Mouse (Mus musculus) neural tube, embryonic 11.5 days (tissue): Measurements from ENCODE around the gene Slc22a17. TPM values are rescaled to one million over a fixed set of nuclear protein-coding genes. Genes with fewer than 3 reads are reported as not detected.

Source experiments
- ATAC-seq: fragments of 200-750 bp; cut with Nextera tagmentation; 2 replicates; pipeline ENCODE4 v1.8.0; 2017; ENCODE audit warnings: moderate number of reproducible peaks, mild to moderate bottlenecking, moderate TSS enrichment, moderate library complexity; ENCODE audit not compliant: insufficient read depth, low FRiP score, low TSS enrichment
- DNase-seq: peaks from one replicate; pipeline ENCODE4 v3.0.0-alpha.2; 2015; ENCODE audit warnings: low spot score
- H3K27ac ChIP-seq: fragments of 300-500 bp; sonication (generic); 2 replicates; pipeline ENCODE4 v1.5.1; 2014; ENCODE audit warnings: low read depth, mild to moderate bottlenecking, low read length
- H3K27me3 ChIP-seq: fragments of 300-500 bp; sonication (generic); 2 replicates; pipeline ENCODE4 v1.6.1; 2014; ENCODE audit warnings: mild to moderate bottlenecking, low read length, mixed read lengths; ENCODE audit not compliant: control insufficient read depth, insufficient read depth
- H3K36me3 ChIP-seq: fragments of 300-500 bp; sonication (generic); 2 replicates; pipeline ENCODE4 v1.6.1; 2014; ENCODE audit warnings: mild to moderate bottlenecking, low read length, moderate library complexity, mixed read lengths; ENCODE audit not compliant: control insufficient read depth, insufficient read depth
- H3K4me1 ChIP-seq: fragments of 300-500 bp; sonication (generic); 2 replicates; pipeline ENCODE4 v1.6.1; 2014; ENCODE audit warnings: low read length, mixed read lengths; ENCODE audit not compliant: control insufficient read depth, insufficient read depth
- H3K4me2 ChIP-seq: fragments of 300-500 bp; sonication (generic); 2 replicates; pipeline ENCODE4 v1.6.1; 2014; ENCODE audit warnings: low read depth, mild to moderate bottlenecking, moderate library complexity
- H3K4me3 ChIP-seq: fragments of 300-500 bp; sonication (generic); 2 replicates; pipeline ENCODE4 v1.5.1; 2014; ENCODE audit warnings: low read depth, low read length
- H3K9ac ChIP-seq: fragments of 300-500 bp; sonication (generic); 2 replicates; pipeline ENCODE4 v1.6.1; 2014; ENCODE audit warnings: mild to moderate bottlenecking, low read length
- H3K9me3 ChIP-seq: fragments of 300-500 bp; sonication (generic); 2 replicates; pipeline ENCODE4 v1.6.1; 2016; ENCODE audit warnings: low read length; ENCODE audit not compliant: control insufficient read depth
- WGBS: fragments of 180-500 bp; shearing (Covaris S2); extraction: QIAGEN DNeasy Blood & Tissue Kit; methylation state at CpG from one replicate; pipeline ENCODE4 v1.1.7; 2014; 5-methylcytosine and 5-hydroxymethylcytosine counted together
- microRNA counts: library from miRNA; unstranded; fragments of <30 nt; microRNA quantifications from one replicate; lab custom pipeline; 2015
- microRNA-seq: library from miRNA; unstranded; fragments of <30 nt; microRNA quantifications from one replicate; pipeline ENCODE4, GENCODE M21; 2016
- polyA plus RNA-seq: library from polyadenylated mRNA; unstranded; fragments of >200 nt; fragmentation: Nextera tagmentation; extraction: Ambion mirVana; gene quantifications from 2 replicates; pipeline ENCODE4 v1.2.1, GENCODE M21; 2014

The Slc22a17 gene
- polyA plus RNA-seq, 1 experiment from 2014 or later: 45.8 TPM

DNA sequence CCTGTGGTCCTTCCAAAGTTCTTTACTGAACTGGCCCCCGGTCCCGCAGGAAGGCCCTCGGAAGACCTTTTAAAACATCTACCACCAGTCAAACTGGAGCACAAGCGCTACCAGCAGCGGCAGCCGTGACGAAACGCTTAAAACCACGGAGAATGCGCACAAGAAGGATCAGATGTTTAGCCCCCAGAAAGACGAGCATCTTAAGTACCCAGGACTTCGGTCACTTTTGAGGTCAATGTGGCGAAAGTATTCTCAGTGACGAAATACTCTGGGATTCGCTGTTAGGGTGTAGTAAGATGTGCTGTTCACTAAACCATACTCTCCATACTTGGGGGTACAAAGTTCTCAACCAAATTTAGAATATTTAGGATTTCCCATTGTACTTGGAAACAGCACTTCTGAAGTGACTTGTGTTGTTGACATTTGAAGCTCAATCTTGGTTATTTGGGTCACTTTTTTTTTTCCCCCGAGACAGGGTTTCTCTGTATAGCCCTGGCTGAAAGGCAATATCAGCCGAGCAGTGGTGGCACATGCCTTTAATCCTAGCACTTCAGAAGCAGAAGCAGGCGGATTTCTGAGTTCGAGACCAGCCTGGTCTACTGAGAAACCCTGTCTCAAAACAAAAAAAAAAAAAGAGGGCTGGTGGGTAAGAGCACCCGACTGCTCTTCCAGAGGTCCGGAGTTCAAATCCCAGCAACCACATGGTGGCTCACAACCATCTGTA is 48.5 kb downstream of the Slc22a17 start:
- no peak; the same call in 1 of the 2 replicates for ATAC-seq
- WGBS: 16% methylated on average over 21 of the region's 21 CpGs

DNA sequence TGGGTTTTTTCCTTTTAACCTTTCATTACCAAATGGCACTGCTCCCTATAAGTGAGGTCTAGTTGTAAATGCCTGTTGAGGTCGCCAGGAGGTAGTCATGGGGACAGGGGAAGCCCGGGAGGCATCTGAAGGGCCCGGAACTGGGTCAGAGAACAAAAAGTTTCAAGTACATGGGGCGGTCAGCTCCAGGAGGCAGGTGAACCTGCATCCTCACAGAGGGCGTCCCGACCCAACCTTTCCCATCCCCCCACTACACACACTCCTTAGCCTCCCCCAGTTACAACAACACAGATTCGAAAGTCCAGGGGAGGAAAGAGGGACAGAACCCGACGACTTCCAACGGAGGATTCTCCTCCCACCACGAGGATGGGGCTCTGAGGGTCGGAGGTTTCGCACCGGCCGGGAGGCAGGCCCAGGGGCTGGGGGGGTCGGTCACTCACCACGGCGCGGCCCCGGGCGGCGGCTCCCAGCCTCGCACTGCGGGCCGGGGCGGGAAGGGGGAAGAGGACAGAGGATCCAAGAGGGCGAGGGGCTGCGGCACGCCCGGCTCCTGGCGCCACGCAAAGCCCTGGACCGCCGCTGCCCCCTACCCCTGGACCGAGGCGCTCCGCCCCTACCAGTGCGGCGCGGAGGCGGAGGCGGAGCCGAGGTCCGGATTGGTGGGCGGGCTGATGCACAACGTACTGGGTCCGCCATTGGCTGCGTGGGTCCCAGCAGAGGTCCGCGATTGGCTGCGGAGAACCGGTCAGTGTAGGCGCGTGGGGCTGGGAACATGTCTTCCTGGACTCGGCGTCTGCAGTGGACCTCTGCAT is 49.2 kb downstream of the Slc22a17 start:
- H3K9ac ChIP-seq: peak overlapping the region; percentile 93
- ATAC-seq (peak; percentile 100), DNase-seq (peak; percentile 94)
- no peaks in the 10 kb centered on the region for H3K27me3 ChIP-seq
- WGBS: under 1% methylated on average over 56 of the region's 56 CpGs
- 0 out of 2 replicates have a peak, but pooled peaks cover 3% of the 10 kb centered on the region for H3K4me1 ChIP-seq
- H3K36me3 ChIP-seq: no peaks in the 10 kb centered on the region
- H3K9me3 ChIP-seq: no peaks in the 10 kb centered on the region
- peak overlapping the region; percentile 84 for H3K4me2 ChIP-seq
- peak overlapping the region; percentile 64 for H3K27ac ChIP-seq
- peak overlapping the region; percentile 93 for H3K4me3 ChIP-seq

More for the DNA sequence above, 48.5 kb downstream of the Slc22a17 start:
- peak overlapping the region; percentile 84 for H3K4me2 ChIP-seq
- peak overlapping the region; percentile 93 for H3K4me3 ChIP-seq
- no peaks in the 10 kb centered on the region for H3K27me3 ChIP-seq
- 0 out of 2 replicates have a peak, but pooled peaks cover 3% of the 10 kb centered on the region for H3K4me1 ChIP-seq
- no peaks in the 10 kb centered on the region for H3K36me3 ChIP-seq
- H3K9me3 ChIP-seq: no peaks in the 10 kb centered on the region
- H3K27ac ChIP-seq: peak overlapping the region; percentile 64
- H3K9ac ChIP-seq: peak overlapping the region; percentile 93
- no peak for DNase-seq

- Histone ChIP-seq H3K9me3 (no peaks in the 10 kb centered on the region), H3K27me3 (no peaks in the 10 kb centered on the region), H3K9ac (no peak overlapping the region), H3K4me1 (0 out of 2 replicates have a peak, but pooled peaks cover 3% of the 10 kb centered on the region), H3K4me3 (no peak overlapping the region), H3K36me3 (peaks cover 3% of the 10 kb centered on the region; the same call in 1 of the 2 replicates), H3K4me2 (no peak overlapping the region), H3K27ac (no peak overlapping the region)
- no peak for ATAC-seq
- WGBS: 47% methylated on average over 2 of the region's 2 CpGs
- DNase-seq: peak; percentile 34
These were observed 52.4 kb downstream of the Slc22a17 start for GRCm38 (mm10) chr14:54860511-54860910.

GRCm38 (mm10) chr14:54857891-54858290 is 55.0 kb downstream of the Slc22a17 start:
- no peaks in the 10 kb centered on the region for H3K27me3 ChIP-seq
- no peak overlapping the region for H3K4me3 ChIP-seq
- ATAC-seq (no peak), DNase-seq (no peak)
- no peak overlapping the region for H3K9ac ChIP-seq
- no peak overlapping the region for H3K4me2 ChIP-seq
- H3K27ac ChIP-seq: no peak overlapping the region
- 93% methylated on average over 9 of the region's 9 CpGs for whole genome bisulfite sequencing
- no peaks in the 10 kb centered on the region for H3K4me1 ChIP-seq
- peaks cover 3% of the 10 kb centered on the region; the same call in 1 of the 2 replicates for H3K36me3 ChIP-seq
- H3K9me3 ChIP-seq: no peaks in the 10 kb centered on the region

DNA sequence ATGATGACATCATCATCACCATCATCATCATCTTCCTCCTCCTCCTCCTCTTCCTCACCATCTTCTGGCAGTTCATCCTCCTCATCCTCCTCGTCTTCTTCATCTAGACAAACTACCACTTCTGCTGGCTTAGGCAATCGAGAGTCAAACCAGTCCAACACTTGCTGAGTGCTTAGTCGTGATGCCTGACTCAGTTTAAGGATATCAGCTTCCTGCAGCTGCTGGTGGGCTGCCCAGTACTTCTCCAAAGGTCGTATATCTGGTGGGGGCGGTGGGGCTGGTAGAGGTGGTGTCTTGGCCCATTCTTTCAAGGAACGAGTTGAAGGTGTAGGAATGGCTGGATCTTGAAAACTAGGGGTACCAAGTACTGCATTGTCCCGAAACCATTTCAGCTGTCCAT is 56.2 kb downstream of the Slc22a17 start:
- no peak overlapping the region for H3K4me3 ChIP-seq
- H3K27ac ChIP-seq: no peak overlapping the region
- DNase-seq (no peak), ATAC-seq (no peak)
- WGBS: 88% methylated on average over 7 of the region's 7 CpGs
- peaks cover 3% of the 10 kb centered on the region; the same call in 1 of the 2 replicates for H3K36me3 ChIP-seq
- no peaks in the 10 kb centered on the region for H3K4me1 ChIP-seq
- H3K9me3 ChIP-seq: no peaks in the 10 kb centered on the region
- H3K4me2 ChIP-seq: no peak overlapping the region
- no peak overlapping the region for H3K9ac ChIP-seq
- H3K27me3 ChIP-seq: no peaks in the 10 kb centered on the region

MicroRNA genes within 50 kb of the gene (microRNA counts, 519-probe panel; counts per million panel counts)
- 171 counts per million, percentile 57 among the panel's probes with 10 or more counts for microRNA mmu-miR-208a (lab: Ali Mortazavi, UCI)

Small RNA genes lying within 50 kb of the gene (microRNA-seq; reads per million reads assigned to microRNA genes)
- 9.4 reads per million, percentile 21 among the genes with 10 or more reads in this experiment for gene Mir208a

Other genes starting within 250 kb of the Slc22a17 start
- gene 1700123O20Rik, start 226.9 kb downstream of the Slc22a17 start, polyA plus RNA-seq: 94.3 and 103 TPM in 2 replicates
- 118 and 122 TPM in 2 replicates for gene Acin1, start 226.2 kb downstream of the Slc22a17 start, polyA plus RNA-seq
- 0.16 and 0.30 TPM in 2 replicates for gene Gm29776, start 214.3 kb downstream of the Slc22a17 start, polyA plus RNA-seq
- gene Cebpe, start 201.0 kb downstream of the Slc22a17 start, polyA plus RNA-seq: 0.26 TPM in 1 of 2 replicates, not detected in the other
- gene Slc7a8, start 131.2 kb downstream of the Slc22a17 start, polyA plus RNA-seq: 3.2 and 3.4 TPM in 2 replicates
- not detected in 2 replicates for gene Rnf212b, start 99.0 kb downstream of the Slc22a17 start, polyA plus RNA-seq
- gene Homez, start 42.2 kb downstream of the Slc22a17 start, polyA plus RNA-seq: 19.3 and 21.9 TPM in 2 replicates
- gene Ppp1r3e, start 35.6 kb downstream of the Slc22a17 start, polyA plus RNA-seq: 1.3 and 1.5 TPM in 2 replicates
- gene Bcl2l2, start 29.8 kb downstream of the Slc22a17 start, polyA plus RNA-seq: 2.9 and 3.7 TPM in 2 replicates
- 0.20 TPM in 1 of 2 replicates, not detected in the other for gene Gm20521, start 29.7 kb downstream of the Slc22a17 start, polyA plus RNA-seq
- 171 and 179 TPM in 2 replicates for gene Pabpn1, start 20.6 kb downstream of the Slc22a17 start, polyA plus RNA-seq
- 29.1 and 31.1 TPM in 2 replicates for gene Efs, start 13.0 kb upstream of the Slc22a17 start, polyA plus RNA-seq
- not detected in 2 replicates for gene Il25, start 19.6 kb upstream of the Slc22a17 start, polyA plus RNA-seq
- gene Cmtm5, start 23.1 kb upstream of the Slc22a17 start, polyA plus RNA-seq: 3.3 and 4.5 TPM in 2 replicates
- gene Myh6, start 53.8 kb upstream of the Slc22a17 start, polyA plus RNA-seq: 3.2 and 4.7 TPM in 2 replicates
- gene Gm17428, start 63.8 kb upstream of the Slc22a17 start, polyA plus RNA-seq: not detected in 2 replicates
- 15.1 and 15.6 TPM in 2 replicates for gene Myh7, start 81.5 kb upstream of the Slc22a17 start, polyA plus RNA-seq
- 83.9 and 92.4 TPM in 2 replicates for gene Ngdn, start 102.3 kb upstream of the Slc22a17 start, polyA plus RNA-seq
- gene Zfhx2, start 179.2 kb upstream of the Slc22a17 start, polyA plus RNA-seq: 16.6 and 17.6 TPM in 2 replicates
- gene Thtpa, start 181.7 kb upstream of the Slc22a17 start, polyA plus RNA-seq: 22.4 and 23.7 TPM in 2 replicates
- gene Ap1g2, start 193.5 kb upstream of the Slc22a17 start, polyA plus RNA-seq: 6.8 and 7.3 TPM in 2 replicates
- 3.8 and 4.4 TPM in 2 replicates for gene Jph4, start 203.8 kb upstream of the Slc22a17 start, polyA plus RNA-seq